Mouse (Mus musculus) G1E-ER4 (cell line): ENCODE data around the gene Spag8. TPM values are rescaled to one million over a fixed set of nuclear protein-coding genes. Genes with fewer than 3 reads are reported as not detected.

Source experiments
- GATA1 ChIP-seq: IDR thresholded peaks from one replicate; pipeline ENCODE4 v1.8.0; 2012; ENCODE audit warnings: low read length, inconsistent platforms
- polyA plus RNA-seq: library from polyadenylated mRNA; stranded (reverse); fragments of >175 nt; gene quantifications from 2 replicates; pipeline ENCODE4 v1.2.3, GENCODE M21; 2012

Spag8 gene
- polyA plus RNA-seq, 1 experiment: not detected

DNA sequence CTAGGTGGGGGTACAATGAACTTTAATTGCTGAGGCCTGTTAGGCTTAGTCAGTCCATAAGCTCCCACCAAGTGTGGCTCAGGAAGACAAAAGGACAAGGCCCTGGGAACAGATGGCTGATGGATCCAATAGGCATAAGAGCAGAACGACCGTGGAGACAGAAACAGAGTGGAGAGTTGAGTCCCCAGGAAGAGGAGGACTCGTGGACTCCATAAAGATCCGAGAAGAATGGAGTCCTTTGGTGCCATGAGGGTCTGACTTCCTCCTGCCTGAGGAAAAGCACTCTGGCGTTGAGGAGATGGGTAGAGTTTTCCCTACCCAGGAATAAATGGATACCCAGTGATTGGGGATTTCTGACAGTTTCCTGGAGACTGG lies 22.7 kb downstream of the Spag8 start:
- TF ChIP-seq GATA1: no peak

DNA sequence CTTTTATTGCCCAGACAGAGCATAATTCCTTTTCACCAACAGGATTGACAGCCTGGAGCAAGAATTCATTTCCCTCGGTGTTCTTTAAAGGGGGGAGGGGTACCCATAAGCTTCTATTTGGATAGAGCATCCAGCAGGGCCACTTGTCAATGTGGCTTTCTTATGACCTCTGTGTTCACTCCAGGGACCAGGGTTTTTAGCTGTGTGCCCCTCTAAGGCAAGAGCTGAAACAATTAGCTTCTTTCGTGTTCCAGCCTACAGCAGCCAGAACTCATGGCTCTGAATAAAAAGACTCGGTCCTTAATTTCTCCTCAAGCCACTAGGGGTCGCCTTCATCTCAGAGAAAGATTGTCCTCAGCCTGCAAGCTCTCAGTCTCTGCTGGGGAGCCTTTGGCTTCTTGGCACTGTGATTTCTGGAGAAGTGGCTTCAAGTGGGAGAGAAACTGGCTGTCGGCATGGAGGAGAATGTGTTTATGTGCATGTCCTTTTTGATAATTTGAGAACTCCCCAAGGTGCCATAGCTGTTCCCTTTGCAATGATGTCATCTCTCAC lies 23.3 kb downstream of the Spag8 start:
- TF ChIP-seq GATA1: no peak

DNA sequence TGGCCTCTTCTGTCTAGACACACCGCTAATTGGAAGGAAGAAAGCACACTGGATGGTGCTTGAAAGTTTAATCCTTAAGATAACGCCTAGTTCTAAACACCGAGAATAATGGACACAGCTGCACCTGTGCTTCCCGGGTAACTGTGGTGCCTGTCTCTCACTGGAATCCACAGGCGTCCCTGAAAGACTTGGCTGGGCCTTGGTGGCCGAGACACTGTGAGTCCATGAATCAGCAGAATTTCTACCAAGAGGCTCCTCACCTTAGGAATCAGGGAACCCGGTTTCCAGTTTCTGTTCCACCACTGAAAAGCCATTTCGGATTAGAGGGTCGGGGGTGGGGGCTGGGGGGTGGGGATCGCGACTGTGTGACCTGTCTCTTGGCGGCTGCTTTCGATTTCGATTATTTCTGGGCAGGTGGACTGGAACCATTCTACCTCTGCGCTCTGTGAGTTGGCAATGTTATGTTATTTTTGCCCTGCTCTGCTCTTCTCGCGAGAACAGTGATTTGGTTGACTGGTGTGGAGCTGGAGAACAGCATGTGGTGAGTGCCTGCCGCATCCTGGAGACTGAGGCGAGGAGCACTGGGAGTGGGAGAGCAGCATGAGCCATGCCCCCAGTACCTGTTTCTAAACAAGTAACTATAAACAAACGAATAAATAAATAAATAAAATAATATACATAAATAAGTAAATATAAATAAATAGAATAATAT lies 24.1 kb downstream of the Spag8 start:
- TF ChIP-seq GATA1: no peak

- TF ChIP-seq GATA1: no peak
Observed at GRCm38 (mm10) chr4:43620146-43620778, 33.1 kb downstream of the Spag8 start.

DNA sequence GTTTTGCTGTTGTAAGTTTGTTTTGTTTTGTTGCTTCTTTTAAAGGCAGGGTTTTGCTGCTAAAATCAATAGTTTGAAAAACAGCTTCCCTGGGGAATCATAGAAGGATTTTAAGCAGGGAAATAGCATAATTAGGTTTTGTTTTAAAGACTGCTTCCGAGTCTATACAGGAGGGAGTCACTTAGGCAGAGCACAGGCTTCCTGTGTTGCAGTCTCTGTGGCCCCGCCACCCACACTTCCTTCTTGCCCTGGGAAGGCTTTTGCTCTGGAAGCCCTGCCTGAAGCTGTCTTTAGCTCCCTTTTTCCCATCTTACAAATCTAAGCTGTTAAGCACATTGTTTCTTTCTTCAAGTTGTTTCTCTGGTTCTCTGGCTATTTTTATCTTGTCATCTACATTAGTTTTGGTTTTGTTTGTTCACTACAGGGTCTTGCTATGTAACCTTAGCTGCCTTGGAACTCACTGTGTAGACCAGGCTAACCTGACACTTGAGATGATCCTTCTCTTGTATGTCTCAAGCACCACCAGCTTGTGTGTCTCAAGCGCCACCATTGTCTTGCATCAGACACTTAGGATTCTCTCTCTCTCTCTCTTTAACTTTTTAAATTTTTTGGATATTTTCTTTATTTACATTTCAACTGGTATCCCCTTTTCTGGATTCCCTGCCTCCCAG lies 40.2 kb downstream of the Spag8 start:
- no peak for TF ChIP-seq GATA1

- TF ChIP-seq GATA1: no peak
Observed at GRCm38 (mm10) chr4:43612534-43612933, 40.9 kb downstream of the Spag8 start.

DNA sequence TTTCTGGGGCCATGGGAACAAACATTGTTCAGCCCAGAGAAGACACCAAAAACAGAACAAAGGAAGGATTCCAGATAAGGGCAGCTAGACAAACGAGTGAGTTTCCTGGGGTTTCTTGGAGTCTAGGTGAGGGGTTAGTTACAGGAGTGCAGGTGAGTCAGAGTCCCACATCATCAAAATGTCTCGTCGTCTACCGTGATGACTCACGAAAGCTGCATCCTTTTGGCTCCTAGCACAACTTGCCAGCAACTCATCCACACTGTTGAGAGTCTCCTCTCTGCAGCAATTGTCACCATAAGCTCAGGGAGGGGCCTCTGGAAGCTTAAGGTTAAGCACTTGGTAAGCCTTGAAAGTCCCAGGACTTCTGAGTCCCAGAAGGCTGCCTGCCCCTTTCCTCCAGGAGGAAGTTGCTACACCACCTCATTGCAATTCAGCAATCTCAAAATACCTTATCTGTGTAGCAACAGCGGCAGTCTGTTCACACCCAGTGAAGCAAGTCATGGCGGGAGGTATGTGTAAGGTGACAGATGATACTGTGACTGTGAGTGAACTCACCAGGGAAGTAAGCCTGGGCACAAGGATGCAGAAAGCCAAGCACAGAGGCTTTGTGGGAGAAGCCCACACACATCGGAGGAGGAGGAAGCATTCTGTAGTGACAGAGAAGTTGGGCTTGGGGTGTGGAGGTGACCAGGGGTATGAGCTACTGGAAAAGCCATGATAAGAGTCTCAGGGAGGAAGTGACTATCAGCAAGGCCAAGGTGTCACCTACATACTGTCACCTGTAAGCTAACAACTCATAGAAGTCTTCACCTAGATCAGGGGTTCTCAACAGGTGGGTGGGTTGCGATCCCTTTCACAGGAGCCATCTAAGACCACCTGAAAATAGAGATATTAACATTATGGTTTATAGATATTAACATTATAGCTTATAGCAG lies 48.4 kb downstream of the Spag8 start:
- TF ChIP-seq GATA1: peak; percentile 15

DNA sequence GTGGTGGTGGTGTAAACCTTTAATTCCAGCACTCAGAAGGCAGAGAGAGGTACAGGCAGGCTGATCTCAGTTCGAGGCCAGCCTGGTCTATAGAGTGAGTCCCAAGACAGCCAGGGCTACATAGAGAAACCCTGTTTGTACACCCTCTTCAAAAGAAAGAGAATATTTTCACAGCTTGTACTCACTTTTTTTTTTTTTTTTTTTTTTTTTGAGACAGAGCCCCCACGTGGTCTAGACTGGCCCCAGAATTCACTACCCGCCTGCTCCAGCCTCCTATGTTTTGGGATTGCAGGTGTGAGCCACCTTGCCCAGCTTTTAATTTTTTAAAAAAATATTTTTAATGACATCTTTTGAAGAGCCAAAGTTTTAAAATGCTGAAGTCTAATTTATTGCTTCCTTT lies 49.3 kb downstream of the Spag8 start:
- TF ChIP-seq GATA1: no peak

Other genes with a start within 250 kb of the Spag8 start
- not detected in 2 replicates for gene Fam166b, start 224.5 kb downstream of the Spag8 start, polyA plus RNA-seq
- gene Tesk1, start 211.7 kb downstream of the Spag8 start, polyA plus RNA-seq: 54.2 and 56.9 TPM in 2 replicates
- not detected in 2 replicates for gene Cd72, start 199.0 kb downstream of the Spag8 start, polyA plus RNA-seq
- gene Sit1, start 169.9 kb downstream of the Spag8 start, polyA plus RNA-seq: not detected in 2 replicates
- 69.1 and 82.1 TPM in 2 replicates for gene Ccdc107, start 160.7 kb downstream of the Spag8 start, polyA plus RNA-seq
- gene Arhgef39, start 153.9 kb downstream of the Spag8 start, polyA plus RNA-seq: 14.1 and 17.4 TPM in 2 replicates
- gene Car9, start 146.6 kb downstream of the Spag8 start, polyA plus RNA-seq: not detected in 2 replicates
- not detected in 2 replicates for gene Tpm2, start 129.8 kb downstream of the Spag8 start, polyA plus RNA-seq
- 1.6 and 2.6 TPM in 2 replicates for gene Creb3, start 91.3 kb downstream of the Spag8 start, polyA plus RNA-seq
- 169 and 178 TPM in 2 replicates for gene Tln1, start 90.9 kb downstream of the Spag8 start, polyA plus RNA-seq
- 31.2 and 129 TPM in 2 replicates for gene Rgp1, start 74.9 kb downstream of the Spag8 start, polyA plus RNA-seq
- 13.5 and 21.5 TPM in 2 replicates for gene Gba2, start 74.7 kb downstream of the Spag8 start, polyA plus RNA-seq
- gene Msmp, start 69.1 kb downstream of the Spag8 start, polyA plus RNA-seq: not detected in 2 replicates
- 0.11 TPM in 2 replicates for gene Npr2, start 21.7 kb downstream of the Spag8 start, polyA plus RNA-seq
- 45.3 and 51.0 TPM in 2 replicates for gene Hint2, start 2.9 kb upstream of the Spag8 start, polyA plus RNA-seq
- 3.2 and 3.4 TPM in 2 replicates for gene Tmem8b, start 15.4 kb upstream of the Spag8 start, polyA plus RNA-seq
- gene Fam221b, start 15.6 kb upstream of the Spag8 start, polyA plus RNA-seq: 0.01 and 0.02 TPM in 2 replicates
- gene Olfr70, start 47.2 kb upstream of the Spag8 start, polyA plus RNA-seq: not detected in 2 replicates
- not detected in 2 replicates for gene Olfr71, start 56.7 kb upstream of the Spag8 start, polyA plus RNA-seq
- gene Hrct1, start 73.6 kb upstream of the Spag8 start, polyA plus RNA-seq: not detected in 2 replicates
- not detected in 2 replicates for gene Spaar, start 76.4 kb upstream of the Spag8 start, polyA plus RNA-seq
- not detected in 2 replicates for gene Olfr159, start 117.4 kb upstream of the Spag8 start, polyA plus RNA-seq
- gene Olfr156, start 170.3 kb upstream of the Spag8 start, polyA plus RNA-seq: not detected in 2 replicates
- gene Olfr157, start 186.6 kb upstream of the Spag8 start, polyA plus RNA-seq: not detected in 2 replicates
- not detected in 2 replicates for gene Olfr155, start 198.0 kb upstream of the Spag8 start, polyA plus RNA-seq
- gene Reck, start 221.9 kb upstream of the Spag8 start, polyA plus RNA-seq: not detected in 2 replicates